Mouse (Mus musculus): Measurements from ENCODE around the gene Chit1. TPM values are rescaled to one million over a fixed set of nuclear protein-coding genes. Genes with fewer than 3 reads are reported as not detected.

Gene Chit1
- total and polyA plus RNA-seq, 3 experiments, result not detected

DNA sequence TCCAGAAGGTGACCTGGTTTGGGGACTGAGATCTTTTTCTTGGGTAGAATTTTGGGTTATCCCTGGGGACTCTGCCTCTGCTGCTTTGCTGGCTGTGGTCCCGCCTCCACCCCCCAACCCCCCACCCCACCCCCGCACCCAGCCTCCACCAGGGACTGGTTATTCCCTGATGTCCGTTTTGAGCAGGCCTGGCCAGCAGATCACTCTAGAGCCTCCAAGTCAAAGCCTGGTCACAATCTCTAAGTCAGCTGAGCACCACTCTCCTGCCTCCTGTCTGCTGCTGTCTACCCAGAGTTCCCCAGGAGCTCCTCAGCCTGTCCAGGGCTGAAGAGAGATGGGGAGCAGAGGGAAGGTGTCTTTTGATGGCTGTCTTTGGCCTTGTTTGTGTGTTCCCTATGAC is 25.3 kb downstream of the Chit1 start:
- H3K27me3 ChIP-seq (ENCODE audit: control insufficient read depth in 1 of 2, insufficient read depth in 2 of 2, low read length in 2 of 2), result peaks cover 10 to 11% of the 10 kb centered on the region in 2 experiments
- no peak overlapping the region for H3K27ac ChIP-seq (ENCODE audit: control insufficient read depth, low read depth, low read length)
- H3K4me3 ChIP-seq (ENCODE audit: control insufficient read depth in 1 of 2, insufficient read depth in 1 of 2, low read depth in 2 of 2, low read length in 2 of 2), result no peak overlapping the region
- H3K9me3 ChIP-seq (replicated peaks; ENCODE audit: insufficient read depth, low read length), result no peaks in the 10 kb centered on the region
- H3K79me2 ChIP-seq (ENCODE audit: control insufficient read depth, insufficient read depth, low read length, poor library complexity), result no peaks in the 10 kb centered on the region
- no peak overlapping the region for H3K9ac ChIP-seq (ENCODE audit: control insufficient read depth, low read depth, low read length, poor library complexity, severe bottlenecking)
- H3K36me3 ChIP-seq (ENCODE audit: control insufficient read depth in 1 of 2, insufficient read depth in 2 of 2, low read length in 2 of 2), result no peaks in the 10 kb centered on the region
- no peak for TF ChIP-seq USF2 (IDR thresholded peaks at IDR 0.05; ENCODE audit: borderline replicate concordance in 1 of 2, insufficient read depth in 1 of 2, low read depth in 1 of 2, low read length in 2 of 2)
- no peak for DNase-seq (ENCODE audit: low read depth, low spot score)
- H3K4me1 ChIP-seq (ENCODE audit: control insufficient read depth in 1 of 2, insufficient read depth in 2 of 2, low read length in 2 of 2), result no peaks in the 10 kb centered on the region

DNA sequence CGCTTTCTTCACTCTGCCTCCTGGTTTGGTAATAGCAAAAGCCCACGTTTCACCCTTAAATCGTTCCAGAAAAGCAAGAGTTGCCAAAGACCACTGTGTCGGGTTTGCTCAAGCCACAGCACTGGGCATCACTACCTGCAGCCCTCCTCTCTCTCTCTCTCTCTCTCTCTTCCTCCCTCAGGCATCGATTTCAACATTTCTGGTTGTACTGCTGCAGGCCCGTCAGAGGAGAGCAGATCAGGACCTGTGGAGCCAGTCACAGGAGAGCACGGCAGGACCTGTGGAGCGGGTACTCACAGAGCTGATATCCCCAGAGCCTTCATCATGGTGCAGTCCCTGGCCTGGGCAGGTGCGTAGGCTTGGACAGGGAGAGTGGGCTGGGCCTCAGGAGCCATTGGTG is 27.4 kb downstream of the Chit1 start:
- peaks cover 10 to 12% of the 10 kb centered on the region in 2 experiments for H3K27me3 ChIP-seq (ENCODE audit: control insufficient read depth in 1 of 2, insufficient read depth in 2 of 2, low read length in 2 of 2)
- H3K9ac ChIP-seq (ENCODE audit: control insufficient read depth, low read depth, low read length, poor library complexity, severe bottlenecking), result no peak overlapping the region
- H3K9me3 ChIP-seq (replicated peaks; ENCODE audit: insufficient read depth, low read length), result no peaks in the 10 kb centered on the region
- H3K27ac ChIP-seq (ENCODE audit: control insufficient read depth, low read depth, low read length), result no peak overlapping the region
- TF ChIP-seq ETS1 (IDR thresholded peaks at IDR 0.05; ENCODE audit: low read depth, low read length) (no peak), TAL1 (IDR thresholded peaks at IDR 0.05; ENCODE audit: low read length) (no peak), USF1 (IDR thresholded peaks at IDR 0.05; ENCODE audit: low read depth, low read length) (no peak), POLR2A (IDR thresholded peaks at IDR 0.05; ENCODE audit: control insufficient read depth in 1 of 2, insufficient read depth in 1 of 2, low read depth in 1 of 2, low read length in 2 of 2, poor library complexity in 1 of 2) (no peak), ELF1 (IDR thresholded peaks at IDR 0.05; ENCODE audit: low read depth, low read length) (no peak), HCFC1 (IDR thresholded peaks at IDR 0.05; ENCODE audit: low read depth, low read length) (no peak), GATA1 (IDR thresholded peaks at IDR 0.05; ENCODE audit: low read depth, low read length) (no peak)
- no peak overlapping the region for H3K4me3 ChIP-seq (ENCODE audit: control insufficient read depth in 1 of 2, insufficient read depth in 1 of 2, low read depth in 2 of 2, low read length in 2 of 2)
- DNase-seq (ENCODE audit: low read depth, low spot score), result no peak
- no peaks in the 10 kb centered on the region for H3K79me2 ChIP-seq (ENCODE audit: control insufficient read depth, insufficient read depth, low read length, poor library complexity)
- H3K4me1 ChIP-seq (ENCODE audit: control insufficient read depth in 1 of 2, insufficient read depth in 2 of 2, low read length in 2 of 2), result no peaks in the 10 kb centered on the region
- no peaks in the 10 kb centered on the region for H3K36me3 ChIP-seq (ENCODE audit: control insufficient read depth in 1 of 2, insufficient read depth in 2 of 2, low read length in 2 of 2)

DNA sequence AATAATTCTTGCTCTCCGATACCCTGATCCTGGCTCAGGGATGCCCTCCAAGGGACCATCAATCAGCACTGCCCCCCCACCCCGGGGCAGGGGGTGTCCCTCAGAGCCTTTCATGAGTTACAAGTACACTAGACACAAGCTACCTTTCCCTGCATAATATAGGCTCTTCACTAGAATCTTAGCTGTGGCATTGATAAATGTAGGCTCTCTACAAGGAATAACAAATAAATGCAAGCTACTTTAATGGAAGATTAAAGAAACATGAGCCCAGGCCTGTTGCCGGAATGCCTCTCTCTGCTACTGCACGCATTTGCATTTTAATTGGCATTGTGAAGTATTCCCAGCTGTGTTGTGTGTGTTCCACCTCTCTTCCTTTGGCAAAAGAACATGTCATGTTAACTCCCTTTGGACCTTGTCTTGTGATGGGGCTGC is 31.3 kb downstream of the Chit1 start:
- TF ChIP-seq USF1 (IDR thresholded peaks at IDR 0.05; ENCODE audit: low read depth, low read length) (no peak), RAD21 (IDR thresholded peaks at IDR 0.05; ENCODE audit: low read depth, low read length) (no peak), CHD1 (IDR thresholded peaks at IDR 0.05; ENCODE audit: low read depth, low read length) (no peak), NRF1 (IDR thresholded peaks at IDR 0.05; ENCODE audit: insufficient read depth, low read depth, low read length, poor library complexity, severe bottlenecking) (no peak), SMC3 (IDR thresholded peaks at IDR 0.05; ENCODE audit: low read depth, low read length) (no peak), CHD2 (IDR thresholded peaks at IDR 0.05; ENCODE audit: low read length) (no peak)
- no peak for DNase-seq (ENCODE audit: low read depth, low spot score)
- H3K27ac ChIP-seq (ENCODE audit: control insufficient read depth, low read depth, low read length), result no peak overlapping the region
- no peaks in the 10 kb centered on the region for H3K4me1 ChIP-seq (ENCODE audit: control insufficient read depth in 1 of 2, insufficient read depth in 2 of 2, low read length in 2 of 2)
- H3K9ac ChIP-seq (ENCODE audit: control insufficient read depth, low read depth, low read length, poor library complexity, severe bottlenecking), result no peak overlapping the region
- no peaks in the 10 kb centered on the region for H3K79me2 ChIP-seq (ENCODE audit: control insufficient read depth, insufficient read depth, low read length, poor library complexity)
- H3K4me3 ChIP-seq (ENCODE audit: control insufficient read depth in 1 of 2, insufficient read depth in 1 of 2, low read depth in 2 of 2, low read length in 2 of 2), result no peak overlapping the region
- peaks cover 7 to 8% of the 10 kb centered on the region in 2 experiments for H3K27me3 ChIP-seq (ENCODE audit: control insufficient read depth in 1 of 2, insufficient read depth in 2 of 2, low read length in 2 of 2)
- H3K36me3 ChIP-seq (ENCODE audit: control insufficient read depth in 1 of 2, insufficient read depth in 2 of 2, low read length in 2 of 2), result no peaks in the 10 kb centered on the region
- H3K9me3 ChIP-seq (replicated peaks; ENCODE audit: insufficient read depth, low read length), result no peaks in the 10 kb centered on the region

Data from MEL (cell line).